ENCODE assay signal across 12 mouse cellular contexts in genomic region chr10:17772364-17772763, GRCm38 (mm10). TPM values are rescaled to one million over a fixed set of nuclear protein-coding genes. Genes with fewer than 3 reads are reported as not detected.
A peak's percentile ranks its signal among the peaks of the same experiment; 100 is the strongest.
DNase-seq lines count a peak whose midpoint lies in the region; ATAC-seq and TF ChIP-seq lines count a peak whose summit lies in the region.
"Had no signal": no experiment of that assay in that cellular context is flagged by ENCODE, and none has a peak within 500 bp of the region (broad histone marks: within the 10 kb centered on the region; RNA-seq: fewer than 3 reads in every experiment).

No protein-coding gene starts in this region.

- TF ChIP-seq POLR2A in thymus, adult 2 months (IDR thresholded peaks at IDR 0.05; ENCODE audit: control insufficient read depth, extremely low read depth, insufficient read depth, low read length, poor library complexity), result no peak

- no peak for TF ChIP-seq CTCF in thymus, adult 2 months (IDR thresholded peaks at IDR 0.05; ENCODE audit: borderline replicate concordance, control insufficient read depth, extremely low read depth, insufficient read depth, low read length, poor library complexity)

- no peaks in the 10 kb centered on the region for H3K27me3 ChIP-seq in heart, embryonic 10.5 days (ENCODE audit: insufficient read depth, poor library complexity, severe bottlenecking)
- H3K27me3 ChIP-seq in thymus, adult 2 months (ENCODE audit: control insufficient read depth, insufficient read depth, low read length), result no peaks in the 10 kb centered on the region
- H3K27me3 ChIP-seq in forebrain, embryonic 12.5 days, result no peaks in the 10 kb centered on the region
- no peaks in the 10 kb centered on the region for H3K27me3 ChIP-seq in hindbrain, embryonic 12.5 days
- H3K27me3 ChIP-seq: midbrain, embryonic 15.5 days had no signal

- no peak overlapping the region for H3K27ac ChIP-seq in heart, embryonic 10.5 days
- H3K27ac ChIP-seq in thymus, adult 2 months (ENCODE audit: control insufficient read depth, insufficient read depth, low read length), result peak overlapping the region; percentile 69
- H3K27ac ChIP-seq in forebrain, embryonic 12.5 days, result no peak overlapping the region
- H3K27ac ChIP-seq in hindbrain, embryonic 12.5 days, result no peak overlapping the region
- H3K27ac ChIP-seq: midbrain, embryonic 15.5 days had no signal

- 72% methylated on average over 10 of the region's 10 CpGs for WGBS in heart, embryonic 10.5 days
- 4% methylated on average over 10 of the region's 10 CpGs for WGBS in thymus, adult 2 months
- WGBS in forebrain, embryonic 12.5 days, result 88% methylated on average over 10 of the region's 10 CpGs
- WGBS in hindbrain, embryonic 12.5 days, result 84% methylated on average over 10 of the region's 10 CpGs

- H3K4me3 ChIP-seq in heart, embryonic 10.5 days, result no peak overlapping the region
- H3K4me3 ChIP-seq in thymus, adult 2 months (ENCODE audit: control insufficient read depth, insufficient read depth, low read length), result peak overlapping the region; percentile 38
- H3K4me3 ChIP-seq in forebrain, embryonic 12.5 days (replicated peaks), result no peak overlapping the region
- H3K4me3 ChIP-seq in hindbrain, embryonic 12.5 days, result no peak overlapping the region
- H3K4me3 ChIP-seq: midbrain, embryonic 15.5 days had no signal

- H3K9ac ChIP-seq in forebrain, embryonic 12.5 days, result no peak overlapping the region
- H3K9ac ChIP-seq in hindbrain, embryonic 12.5 days, result no peak overlapping the region
- H3K9ac ChIP-seq: midbrain, embryonic 15.5 days had no signal

- peak; percentile 63 for DNase-seq in heart, adult 8-10 months (ENCODE audit: low spot score)
- no peak for DNase-seq in heart, embryonic 10.5 days (ENCODE audit: low spot score)
- DNase-seq in lung, postnatal 14 days, result peak; percentile 6
- peak; percentile 73 for DNase-seq in thymus, adult 2 months
- no peak for DNase-seq in cerebellum, adult 9-11 months
- DNase-seq: cerebellum, postnatal 25 days; gastrocnemius, postnatal 10 days had no signal

- H3K9me3 ChIP-seq in heart, embryonic 10.5 days, result no peaks in the 10 kb centered on the region
- H3K9me3 ChIP-seq in forebrain, embryonic 12.5 days, result no peaks in the 10 kb centered on the region
- no peaks in the 10 kb centered on the region for H3K9me3 ChIP-seq in hindbrain, embryonic 12.5 days (replicated peaks)
- H3K9me3 ChIP-seq: midbrain, embryonic 15.5 days had no signal

- H3K4me2 ChIP-seq in forebrain, embryonic 12.5 days, result no peak overlapping the region
- no peak overlapping the region for H3K4me2 ChIP-seq in hindbrain, embryonic 12.5 days (replicated peaks)
- H3K4me2 ChIP-seq: midbrain, embryonic 15.5 days had no signal

- peaks cover 8% of the 10 kb centered on the region; the same call in 1 of the 2 replicates for H3K4me1 ChIP-seq in heart, embryonic 10.5 days
- H3K4me1 ChIP-seq in thymus, adult 2 months (replicated peaks; ENCODE audit: control insufficient read depth, insufficient read depth, low read length), result peaks cover 6% of the 10 kb centered on the region
- no peaks in the 10 kb centered on the region for H3K4me1 ChIP-seq in forebrain, embryonic 12.5 days
- no peaks in the 10 kb centered on the region for H3K4me1 ChIP-seq in hindbrain, embryonic 12.5 days
- H3K4me1 ChIP-seq: midbrain, embryonic 15.5 days had no signal

- peak; percentile 87 for ATAC-seq in common myeloid progenitor, adult 5-6 weeks (replicated peaks; ENCODE audit: low read depth, poor library complexity, severe bottlenecking)
- ATAC-seq in forebrain, embryonic 12.5 days (ENCODE audit: low FRiP score), result no peak
- ATAC-seq in hindbrain, embryonic 12.5 days (ENCODE audit: low FRiP score), result no peak
- ATAC-seq: midbrain, embryonic 15.5 days had no signal

- no peaks in the 10 kb centered on the region for H3K36me3 ChIP-seq in heart, embryonic 10.5 days
- no peaks in the 10 kb centered on the region for H3K36me3 ChIP-seq in thymus, adult 2 months (ENCODE audit: control insufficient read depth, insufficient read depth, low read length)
- no peaks in the 10 kb centered on the region for H3K36me3 ChIP-seq in forebrain, embryonic 12.5 days (replicated peaks)
- no peaks in the 10 kb centered on the region for H3K36me3 ChIP-seq in hindbrain, embryonic 12.5 days
- H3K36me3 ChIP-seq: midbrain, embryonic 15.5 days had no signal

RNA-seq across cellular contexts. Expression of gene Txlnb, which starts 23.7 kb away (rescaled TPM):
- 100 to 1,000 TPM; 388 to 469 (median 414) TPM for total RNA-seq in heart, adult 8-10 months (2022)
- polyA plus RNA-seq in heart, embryonic 10.5 days (2016; fragmentation: Nextera tagmentation; extraction: Ambion mirVana), result 18.8 and 41.2 TPM in 2 replicates
- total RNA-seq in common myeloid progenitor, adult 5-6 weeks (2017), result 0.82 and 0.87 TPM in 2 replicates
- polyA plus RNA-seq in thymus, adult 2 months (2012; rRNA removed), result 0.59 and 5.5 TPM in 2 replicates
- polyA plus RNA-seq in forebrain, embryonic 12.5 days (2016; fragmentation: Nextera tagmentation; extraction: Ambion mirVana), result 1.4 and 1.7 TPM in 2 replicates
- polyA plus RNA-seq in hindbrain, embryonic 12.5 days (2016; fragmentation: Nextera tagmentation; extraction: Ambion mirVana), result 4.0 and 5.0 TPM in 2 replicates
- total RNA-seq: MEL had no signal

RNA-seq across cellular contexts. Expression of gene Cited2, which starts 49.3 kb away (rescaled TPM):
- total RNA-seq in heart, adult 8-10 months (2022), result 10 to 100 TPM; 35.4 to 53.6 (median 45.5) TPM
- polyA plus RNA-seq in heart, embryonic 10.5 days (2016; fragmentation: Nextera tagmentation; extraction: Ambion mirVana), result 40.4 and 60.1 TPM in 2 replicates
- total RNA-seq in common myeloid progenitor, adult 5-6 weeks (2017), result 27.8 and 44.6 TPM in 2 replicates
- 42.8 and 53.7 TPM in 2 replicates for polyA plus RNA-seq in thymus, adult 2 months (2012; rRNA removed)
- polyA plus RNA-seq in forebrain, embryonic 12.5 days (2016; fragmentation: Nextera tagmentation; extraction: Ambion mirVana), result 67.6 and 74.3 TPM in 2 replicates
- 110 and 129 TPM in 2 replicates for polyA plus RNA-seq in hindbrain, embryonic 12.5 days (2016; fragmentation: Nextera tagmentation; extraction: Ambion mirVana)

Comparison
In these comparisons a context has a peak if more than half of its experiments do, and no peak if none do; other contexts are left out.
1. DNase-seq: peak in heart, adult 8-10 months (single experiment), lung, postnatal 14 days (single experiment) and thymus, adult 2 months (single experiment); none in heart, embryonic 10.5 days (single experiment) and cerebellum, adult 9-11 months (single experiment).